Comparison of ENCODE assay signal across 20 mouse cellular contexts in genomic region chr2:148444472-148444871, GRCm38 (mm10). TPM values are rescaled to one million over a fixed set of nuclear protein-coding genes. Genes with fewer than 3 reads are reported as not detected.
DNase-seq lines count a peak whose midpoint lies in the region; ATAC-seq and TF ChIP-seq lines count a peak whose summit lies in the region.
"Had no signal": no experiment of that assay in that cellular context is flagged by ENCODE, and none has a peak within 500 bp of the region (broad histone marks: within the 10 kb centered on the region; RNA-seq: fewer than 3 reads in every experiment).

No protein-coding gene starts in this region.

- H3K27me3 ChIP-seq in heart, embryonic 10.5 days (ENCODE audit: insufficient read depth, poor library complexity, severe bottlenecking), result peaks cover 7% of the 10 kb centered on the region
- no peaks in the 10 kb centered on the region for H3K27me3 ChIP-seq in kidney, embryonic 15.5 days
- no peaks in the 10 kb centered on the region for H3K27me3 ChIP-seq in lung, postnatal 0 days (replicated peaks; ENCODE audit: insufficient read depth, low read length)
- no peaks in the 10 kb centered on the region for H3K27me3 ChIP-seq in intestine, embryonic 16.5 days (replicated peaks; ENCODE audit: control insufficient read depth, insufficient read depth, low read length)
- H3K27me3 ChIP-seq: embryonic facial prominence, embryonic 13.5 days; liver, embryonic 13.5 days; midbrain, embryonic 13.5 days had no signal

- no peak for TF ChIP-seq CTCF in lung, postnatal 0 days (IDR thresholded peaks at IDR 0.05)

- H3K9me3 ChIP-seq in heart, embryonic 10.5 days, result no peaks in the 10 kb centered on the region
- no peaks in the 10 kb centered on the region for H3K9me3 ChIP-seq in kidney, embryonic 15.5 days (replicated peaks)
- no peaks in the 10 kb centered on the region for H3K9me3 ChIP-seq in lung, postnatal 0 days (ENCODE audit: low read length)
- H3K9me3 ChIP-seq in intestine, embryonic 16.5 days (ENCODE audit: control insufficient read depth, low read length), result no peaks in the 10 kb centered on the region
- H3K9me3 ChIP-seq: embryonic facial prominence, embryonic 13.5 days; limb, embryonic 12.5 days; liver, embryonic 13.5 days; midbrain, embryonic 13.5 days had no signal

- no peak for ATAC-seq in kidney, embryonic 15.5 days (replicated peaks; ENCODE audit: low FRiP score)
- peak; percentile 39 for ATAC-seq in lung, postnatal 0 days
- no peak for ATAC-seq in intestine, embryonic 16.5 days
- ATAC-seq: forebrain, postnatal 0 days; inflammation-experienced regulatory T-cells, adult 6 months; midbrain, embryonic 13.5 days had no signal

- peak overlapping the region; percentile 69 for H3K27ac ChIP-seq in heart, embryonic 10.5 days
- peak overlapping the region; percentile 76; the same call in 1 of the 2 replicates for H3K27ac ChIP-seq in kidney, embryonic 15.5 days
- peak overlapping the region; percentile 47; the same call in 1 of the 2 replicates for H3K27ac ChIP-seq in lung, postnatal 0 days (ENCODE audit: low read length)
- H3K27ac ChIP-seq in intestine, embryonic 16.5 days (ENCODE audit: low read length), result no peak overlapping the region
- H3K27ac ChIP-seq: embryonic facial prominence, embryonic 13.5 days; limb, embryonic 12.5 days; liver, embryonic 13.5 days; midbrain, embryonic 13.5 days had no signal

- no peak for DNase-seq in heart, embryonic 10.5 days (ENCODE audit: low spot score)
- DNase-seq in heart, postnatal 14 days, result no peak
- no peak for DNase-seq in kidney, postnatal 36 days
- peak; percentile 2 for DNase-seq in ZHBTc4 (ENCODE audit: low read depth, low spot score)
- peak; percentile 54 for DNase-seq in lung, postnatal 0 days (ENCODE audit: low spot score)
- DNase-seq: adrenal gland, postnatal 14 days; B cell, adult 2 months; cerebellum, adult 8-10 months; forebrain, postnatal 0 days; kidney, postnatal 25 days; layer of hippocampus, adult 9-11 months; liver, embryonic 13.5 days; right cerebral cortex, postnatal 25 days; thymus, postnatal 14 days had no signal

- H3K4me2 ChIP-seq in kidney, embryonic 15.5 days, result no peak overlapping the region
- H3K4me2 ChIP-seq in lung, postnatal 0 days (replicated peaks; ENCODE audit: low read depth, low read length), result no peak overlapping the region
- H3K4me2 ChIP-seq in intestine, embryonic 16.5 days (ENCODE audit: low read depth, low read length), result no peak overlapping the region
- H3K4me2 ChIP-seq: embryonic facial prominence, embryonic 13.5 days; limb, embryonic 12.5 days; liver, embryonic 13.5 days; midbrain, embryonic 13.5 days had no signal

- H3K4me1 ChIP-seq in heart, embryonic 10.5 days, result peaks cover 28% of the 10 kb centered on the region
- H3K4me1 ChIP-seq in kidney, embryonic 15.5 days, result peaks cover 8% of the 10 kb centered on the region
- peaks cover 8% of the 10 kb centered on the region; the same call in 1 of the 2 replicates for H3K4me1 ChIP-seq in lung, postnatal 0 days (ENCODE audit: insufficient read depth, low read depth, low read length)
- no peaks in the 10 kb centered on the region for H3K4me1 ChIP-seq in intestine, embryonic 16.5 days (ENCODE audit: control insufficient read depth, insufficient read depth, low read length)
- H3K4me1 ChIP-seq: embryonic facial prominence, embryonic 13.5 days; limb, embryonic 12.5 days; midbrain, embryonic 13.5 days had no signal

- no peak for TF ChIP-seq EP300 in lung, postnatal 0 days (IDR thresholded peaks at IDR 0.05)

- no peaks in the 10 kb centered on the region for H3K36me3 ChIP-seq in heart, embryonic 10.5 days
- H3K36me3 ChIP-seq in kidney, embryonic 15.5 days, result no peaks in the 10 kb centered on the region
- H3K36me3 ChIP-seq in lung, postnatal 0 days (ENCODE audit: insufficient read depth, low read length), result no peaks in the 10 kb centered on the region
- H3K36me3 ChIP-seq in intestine, embryonic 16.5 days (ENCODE audit: control insufficient read depth, insufficient read depth, low read length), result no peaks in the 10 kb centered on the region
- H3K36me3 ChIP-seq: embryonic facial prominence, embryonic 13.5 days; limb, embryonic 12.5 days; liver, embryonic 13.5 days; midbrain, embryonic 13.5 days had no signal

- H3K9ac ChIP-seq in kidney, embryonic 15.5 days, result no peak overlapping the region
- no peak overlapping the region for H3K9ac ChIP-seq in lung, postnatal 0 days (replicated peaks; ENCODE audit: low read depth)
- no peak overlapping the region for H3K9ac ChIP-seq in intestine, embryonic 16.5 days (ENCODE audit: low read depth, low read length)
- H3K9ac ChIP-seq: embryonic facial prominence, embryonic 13.5 days; forebrain, postnatal 0 days; limb, embryonic 12.5 days; liver, embryonic 13.5 days; midbrain, embryonic 13.5 days had no signal

- no peak overlapping the region for H3K4me3 ChIP-seq in heart, embryonic 10.5 days
- H3K4me3 ChIP-seq in kidney, embryonic 15.5 days (replicated peaks), result no peak overlapping the region
- H3K4me3 ChIP-seq in lung, postnatal 0 days (ENCODE audit: low read depth, low read length), result no peak overlapping the region
- H3K4me3 ChIP-seq in intestine, embryonic 16.5 days (ENCODE audit: low read length), result no peak overlapping the region
- H3K4me3 ChIP-seq: embryonic facial prominence, embryonic 13.5 days; limb, embryonic 12.5 days; liver, embryonic 13.5 days; midbrain, embryonic 13.5 days had no signal

- intact Hi-C loops in heart, postnatal 14 days (cut with DNase I), result loop anchor here (5.0 kb wide), 2 partner anchors 33 to 78 kb away; no protein-coding TSS in a partner anchor

- 45% methylated on average over 1 of the region's 1 CpGs for WGBS in heart, embryonic 10.5 days
- WGBS in kidney, embryonic 15.5 days, result 87% methylated on average over 1 of the region's 1 CpGs
- 44% methylated on average over 1 of the region's 1 CpGs for WGBS in lung, postnatal 0 days
- 73% methylated on average over 1 of the region's 1 CpGs for WGBS in intestine, embryonic 16.5 days

RNA-seq across cellular contexts. Expression of gene Cd93, which starts 1.1 kb away (rescaled TPM):
- polyA plus RNA-seq in heart, embryonic 10.5 days (2016; fragmentation: Nextera tagmentation; extraction: Ambion mirVana), result 10.3 and 19.7 TPM in 2 replicates
- total RNA-seq in heart, postnatal 14 days (2021), result 100 to 1,000 TPM; 123 to 126 TPM
- polyA plus RNA-seq in kidney, embryonic 15.5 days (2015; fragmentation: Nextera tagmentation; extraction: Ambion mirVana), result 16.3 and 17.1 TPM in 2 replicates
- 55.9 and 59.7 TPM in 2 replicates for polyA plus RNA-seq in lung, postnatal 0 days (2015; fragmentation: Nextera tagmentation; extraction: Ambion mirVana)
- 8.3 and 9.0 TPM in 2 replicates for polyA plus RNA-seq in intestine, embryonic 16.5 days (2015; fragmentation: Nextera tagmentation; extraction: Ambion mirVana)

RNA-seq across cellular contexts. Expression of gene Thbd, which starts 36.5 kb away (rescaled TPM):
- 10.9 and 14.6 TPM in 2 replicates for polyA plus RNA-seq in heart, embryonic 10.5 days (2016; fragmentation: Nextera tagmentation; extraction: Ambion mirVana)
- 10 to 100 TPM; 59.9 to 68.8 TPM for total RNA-seq in heart, postnatal 14 days (2021)
- polyA plus RNA-seq in kidney, embryonic 15.5 days (2015; fragmentation: Nextera tagmentation; extraction: Ambion mirVana), result 9.1 and 10.4 TPM in 2 replicates
- polyA plus RNA-seq in lung, postnatal 0 days (2015; fragmentation: Nextera tagmentation; extraction: Ambion mirVana), result 227 and 232 TPM in 2 replicates
- 46.6 and 46.8 TPM in 2 replicates for polyA plus RNA-seq in intestine, embryonic 16.5 days (2015; fragmentation: Nextera tagmentation; extraction: Ambion mirVana)

RNA-seq across cellular contexts. Expression of gene Sstr4, which starts 49.3 kb away (rescaled TPM):
- polyA plus RNA-seq in heart, embryonic 10.5 days (2016; fragmentation: Nextera tagmentation; extraction: Ambion mirVana), result 0.52 and 0.89 TPM in 2 replicates
- total RNA-seq in heart, postnatal 14 days (2021), result 1 to 10 TPM in 1 of 2 experiments, under 1 TPM in 1; 0.72 to 1.4 TPM
- 0.25 and 0.30 TPM in 2 replicates for polyA plus RNA-seq in kidney, embryonic 15.5 days (2015; fragmentation: Nextera tagmentation; extraction: Ambion mirVana)
- polyA plus RNA-seq in lung, postnatal 0 days (2015; fragmentation: Nextera tagmentation; extraction: Ambion mirVana), result 0.56 and 0.77 TPM in 2 replicates
- polyA plus RNA-seq in intestine, embryonic 16.5 days (2015; fragmentation: Nextera tagmentation; extraction: Ambion mirVana), result 1.6 and 1.8 TPM in 2 replicates
- polyA plus RNA-seq: inflammation-experienced regulatory T-cells, adult 6 months; liver, embryonic 13.5 days had no signal

Comparison
In these comparisons a context has a peak if more than half of its experiments do, and no peak if none do; other contexts are left out.
1. DNase-seq: peak in ZHBTc4 (single experiment) and lung, postnatal 0 days (single experiment); none in heart, embryonic 10.5 days (single experiment), heart, postnatal 14 days (0 of 2) and kidney, postnatal 36 days (0 of 2).